Mouse (Mus musculus): ENCODE results near the gene Eif5a2. TPM values are rescaled to one million over a fixed set of nuclear protein-coding genes. Genes with fewer than 3 reads are reported as not detected.

The Eif5a2 gene
- polyA plus RNA-seq, 1 experiment, result 44.0 TPM

DNA sequence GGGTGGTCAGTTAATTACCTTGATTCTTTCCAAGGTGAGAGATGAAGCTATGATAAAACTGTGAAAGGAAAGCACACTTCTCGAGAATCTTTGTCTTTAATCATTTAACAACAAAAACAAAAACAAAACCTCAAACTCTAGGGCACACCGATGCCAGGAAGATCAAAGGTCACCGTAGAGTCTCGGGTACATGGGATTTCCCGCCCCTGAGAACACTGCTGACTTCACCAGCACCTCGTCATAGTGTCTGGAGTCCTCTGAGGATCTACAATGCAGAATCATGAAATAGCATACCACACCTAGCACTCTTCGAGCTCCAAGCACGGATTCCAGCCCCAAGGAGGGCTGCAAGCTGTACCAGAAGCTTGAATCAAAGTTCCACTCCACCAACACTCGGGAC is 565 bp upstream of the Eif5a2 start:
- TF ChIP-seq POLR2A (IDR thresholded peaks at IDR 0.05; ENCODE audit: borderline replicate concordance, insufficient read depth, low read length), result no peak
- no peak for TF ChIP-seq CTCF (IDR thresholded peaks at IDR 0.05; ENCODE audit: borderline replicate concordance, insufficient read depth, low read depth, low read length)

DNA sequence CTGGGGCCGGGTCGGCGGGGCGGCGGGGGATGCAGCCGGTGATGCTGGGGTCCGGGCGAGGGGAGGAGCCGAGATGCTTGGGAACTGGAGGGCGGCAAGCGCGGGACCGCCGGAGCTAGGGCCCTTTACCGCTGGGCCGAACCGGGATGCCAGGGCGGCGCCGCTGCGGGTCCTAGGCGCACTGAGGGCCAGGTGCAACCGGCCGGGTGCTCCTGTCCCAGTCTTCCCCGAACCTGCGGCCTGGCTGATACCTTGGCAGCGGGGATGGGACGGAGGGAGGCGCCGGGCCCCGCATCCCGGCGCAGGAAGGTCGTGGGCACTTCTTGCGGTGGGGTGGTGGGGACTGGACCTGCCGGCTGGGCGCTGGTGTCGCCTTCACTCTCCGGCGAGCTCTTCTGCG is 346 bp downstream of the Eif5a2 start:
- DNase-seq, result no peak
- H3K4me1 ChIP-seq (ENCODE audit: control insufficient read depth, insufficient read depth, low read length), result no peaks in the 10 kb centered on the region
- H3K27ac ChIP-seq (ENCODE audit: insufficient read depth, low read length), result no peak overlapping the region
- WGBS, result under 1% methylated on average over 41 of the region's 41 CpGs
- peak overlapping the region; percentile 60 for H3K4me3 ChIP-seq (replicated peaks; ENCODE audit: insufficient read depth, low read depth, low read length)
- H3K27me3 ChIP-seq (ENCODE audit: control insufficient read depth, insufficient read depth, low read length), result no peaks in the 10 kb centered on the region
- no peak for TF ChIP-seq POLR2A (IDR thresholded peaks at IDR 0.05; ENCODE audit: borderline replicate concordance, insufficient read depth, low read length)
- no peak for TF ChIP-seq CTCF (IDR thresholded peaks at IDR 0.05; ENCODE audit: borderline replicate concordance, insufficient read depth, low read depth, low read length)

More for the DNA sequence above, 565 bp upstream of the Eif5a2 start:
- Histone ChIP-seq H3K4me3 (replicated peaks; ENCODE audit: insufficient read depth, low read depth, low read length) (peak overlapping the region; percentile 40), H3K27me3 (ENCODE audit: control insufficient read depth, insufficient read depth, low read length) (no peaks in the 10 kb centered on the region), H3K4me1 (ENCODE audit: control insufficient read depth, insufficient read depth, low read length) (no peaks in the 10 kb centered on the region), H3K27ac (ENCODE audit: insufficient read depth, low read length) (no peak overlapping the region)
- 73% methylated on average over 9 of the region's 9 CpGs for WGBS
- DNase-seq, result no peak

DNA sequence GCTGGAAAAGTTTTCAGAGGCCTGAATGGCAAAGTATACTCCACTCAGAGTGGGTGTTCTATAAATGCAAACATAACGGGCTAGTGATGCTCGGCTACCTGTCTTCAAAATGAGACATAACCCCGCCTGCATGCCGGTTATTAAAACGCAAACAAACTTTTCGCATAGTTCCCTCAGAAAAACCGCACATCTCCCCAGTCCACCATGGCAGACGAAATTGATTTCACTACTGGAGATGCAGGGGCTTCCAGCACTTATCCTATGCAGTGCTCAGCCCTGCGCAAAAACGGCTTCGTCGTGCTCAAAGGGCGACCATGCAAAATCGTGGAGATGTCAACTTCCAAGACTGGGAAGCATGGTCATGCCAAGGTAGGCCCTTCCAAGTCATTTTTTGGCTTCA is 772 bp downstream of the Eif5a2 start:
- H3K4me3 ChIP-seq (replicated peaks; ENCODE audit: insufficient read depth, low read depth, low read length), result peak overlapping the region; percentile 60
- H3K27me3 ChIP-seq (ENCODE audit: control insufficient read depth, insufficient read depth, low read length), result no peaks in the 10 kb centered on the region
- DNase-seq, result no peak
- TF ChIP-seq POLR2A (IDR thresholded peaks at IDR 0.05; ENCODE audit: borderline replicate concordance, insufficient read depth, low read length) (no peak), CTCF (IDR thresholded peaks at IDR 0.05; ENCODE audit: borderline replicate concordance, insufficient read depth, low read depth, low read length) (no peak)
- H3K4me1 ChIP-seq (ENCODE audit: control insufficient read depth, insufficient read depth, low read length), result no peaks in the 10 kb centered on the region
- no peak overlapping the region for H3K27ac ChIP-seq (ENCODE audit: insufficient read depth, low read length)
- WGBS, result 14% methylated on average over 14 of the region's 14 CpGs

DNA sequence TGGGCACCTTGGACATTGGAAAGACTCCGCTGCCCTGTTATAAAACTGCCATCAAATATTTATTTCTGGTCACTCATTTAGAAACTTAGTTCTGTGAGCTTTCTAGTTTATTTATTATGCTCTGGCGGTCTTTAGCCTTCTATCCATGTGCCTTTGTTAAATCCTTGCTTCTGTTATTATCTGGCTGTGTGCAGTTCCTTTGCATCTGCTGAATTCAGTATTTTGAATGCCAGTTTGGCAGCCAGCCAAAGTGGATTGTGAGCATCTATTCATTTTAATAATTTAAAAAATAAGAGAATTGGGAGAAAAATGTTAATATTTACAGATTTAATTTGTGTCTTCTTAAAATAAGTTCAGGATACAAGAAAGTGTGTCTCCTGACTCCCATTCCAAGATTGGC is 3.1 kb downstream of the Eif5a2 start:
- Histone ChIP-seq H3K4me3 (replicated peaks; ENCODE audit: insufficient read depth, low read depth, low read length) (no peak overlapping the region), H3K27ac (ENCODE audit: insufficient read depth, low read length) (no peak overlapping the region), H3K27me3 (ENCODE audit: control insufficient read depth, insufficient read depth, low read length) (no peaks in the 10 kb centered on the region), H3K4me1 (ENCODE audit: control insufficient read depth, insufficient read depth, low read length) (no peaks in the 10 kb centered on the region)
- no peak for TF ChIP-seq CTCF (IDR thresholded peaks at IDR 0.05; ENCODE audit: borderline replicate concordance, insufficient read depth, low read depth, low read length)
- no peak for TF ChIP-seq POLR2A (IDR thresholded peaks at IDR 0.05; ENCODE audit: borderline replicate concordance, insufficient read depth, low read length)
- DNase-seq, result no peak
- WGBS, result 75% methylated on average over 2 of the region's 2 CpGs

DNA sequence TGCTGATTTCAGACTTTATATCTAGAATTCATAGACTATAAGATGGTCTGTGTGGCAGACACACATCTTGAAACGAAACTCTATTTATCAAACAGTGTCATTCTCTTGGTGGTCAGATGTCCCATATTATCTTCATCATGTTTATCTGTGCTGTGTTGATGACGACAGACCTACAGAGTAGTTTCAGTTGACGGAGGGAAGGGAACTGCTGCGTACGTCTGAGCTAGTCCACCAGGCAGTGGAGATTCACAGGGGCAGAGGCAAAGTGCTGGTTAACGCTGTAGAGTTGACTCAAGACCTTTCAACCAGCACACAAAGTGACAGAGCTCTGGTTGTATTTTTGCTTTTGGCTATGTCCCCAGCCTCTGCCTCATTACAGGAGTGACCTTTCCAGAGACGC is 13.8 kb downstream of the Eif5a2 start:
- 90% methylated on average over 7 of the region's 7 CpGs for WGBS
- H3K4me1 ChIP-seq (ENCODE audit: control insufficient read depth, insufficient read depth, low read length), result no peaks in the 10 kb centered on the region
- no peak overlapping the region for H3K27ac ChIP-seq (ENCODE audit: insufficient read depth, low read length)
- no peak for DNase-seq
- no peaks in the 10 kb centered on the region for H3K27me3 ChIP-seq (ENCODE audit: control insufficient read depth, insufficient read depth, low read length)
- TF ChIP-seq POLR2A (IDR thresholded peaks at IDR 0.05; ENCODE audit: borderline replicate concordance, insufficient read depth, low read length) (no peak), CTCF (IDR thresholded peaks at IDR 0.05; ENCODE audit: borderline replicate concordance, insufficient read depth, low read depth, low read length) (no peak)
- H3K4me3 ChIP-seq (replicated peaks; ENCODE audit: insufficient read depth, low read depth, low read length), result no peak overlapping the region

DNA sequence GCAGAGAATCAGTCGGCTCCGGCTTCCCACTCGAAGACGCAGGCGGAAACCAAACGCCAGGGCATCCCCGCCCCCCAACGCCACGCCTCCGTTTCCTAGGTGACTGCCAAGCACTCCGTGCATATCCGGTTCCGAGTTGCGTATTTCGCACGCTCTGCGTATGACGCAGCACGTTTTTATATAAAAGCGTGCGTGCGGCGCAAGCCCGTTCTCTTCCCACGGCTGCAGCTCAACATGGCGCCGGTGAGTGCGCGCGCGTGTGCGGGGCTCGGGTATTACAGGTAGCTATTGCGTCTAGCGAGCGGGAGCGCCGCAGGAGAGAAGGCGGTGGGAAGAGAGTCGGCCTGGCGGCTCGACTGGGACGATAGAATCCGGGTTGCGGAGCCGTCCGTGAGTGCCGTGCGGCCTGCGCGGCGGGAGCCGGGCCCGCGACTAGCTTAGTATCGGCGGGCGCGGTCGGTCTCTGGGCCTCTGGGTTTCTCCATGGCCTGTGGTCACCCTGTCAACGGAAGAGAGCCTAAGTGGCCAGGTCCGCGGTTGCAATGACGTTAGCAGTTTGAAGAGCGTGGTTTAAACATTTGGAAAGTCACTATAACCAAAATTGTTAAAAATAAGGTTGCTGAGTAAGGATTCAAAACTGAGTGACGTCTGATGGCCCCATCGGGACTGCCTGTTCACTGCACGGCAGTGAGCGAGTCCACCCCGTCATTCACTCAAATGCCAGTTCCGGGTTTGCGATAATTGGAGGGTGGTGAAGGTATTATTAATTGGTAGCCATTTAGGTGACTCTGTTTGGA is 24.4 kb downstream of the Eif5a2 start, which contains the start of gene Rpl22l1:
Rpl22l1 (plus strand) TSS at position 136 of the 797 bp plus-strand sequence.
- H3K4me1 ChIP-seq (ENCODE audit: control insufficient read depth, insufficient read depth, low read length), result no peaks in the 10 kb centered on the region
- peak; percentile 96 to 97 for DNase-seq
- peak within 1 kb of the TSS; percentile 53; the same call in 1 of the 2 replicates for H3K27ac ChIP-seq (ENCODE audit: insufficient read depth, low read length)
- peak within 1 kb of the TSS; percentile 85 for H3K4me3 ChIP-seq (replicated peaks; ENCODE audit: insufficient read depth, low read depth, low read length)
- H3K27me3 ChIP-seq (ENCODE audit: control insufficient read depth, insufficient read depth, low read length), result no peaks in the 10 kb centered on the region
- WGBS, result under 1% methylated on average over 72 of the region's 72 CpGs
- TF ChIP-seq CTCF (IDR thresholded peaks at IDR 0.05; ENCODE audit: borderline replicate concordance, insufficient read depth, low read depth, low read length) (no peak), POLR2A (IDR thresholded peaks at IDR 0.05; ENCODE audit: borderline replicate concordance, insufficient read depth, low read length) (peak; percentile 99)

DNA sequence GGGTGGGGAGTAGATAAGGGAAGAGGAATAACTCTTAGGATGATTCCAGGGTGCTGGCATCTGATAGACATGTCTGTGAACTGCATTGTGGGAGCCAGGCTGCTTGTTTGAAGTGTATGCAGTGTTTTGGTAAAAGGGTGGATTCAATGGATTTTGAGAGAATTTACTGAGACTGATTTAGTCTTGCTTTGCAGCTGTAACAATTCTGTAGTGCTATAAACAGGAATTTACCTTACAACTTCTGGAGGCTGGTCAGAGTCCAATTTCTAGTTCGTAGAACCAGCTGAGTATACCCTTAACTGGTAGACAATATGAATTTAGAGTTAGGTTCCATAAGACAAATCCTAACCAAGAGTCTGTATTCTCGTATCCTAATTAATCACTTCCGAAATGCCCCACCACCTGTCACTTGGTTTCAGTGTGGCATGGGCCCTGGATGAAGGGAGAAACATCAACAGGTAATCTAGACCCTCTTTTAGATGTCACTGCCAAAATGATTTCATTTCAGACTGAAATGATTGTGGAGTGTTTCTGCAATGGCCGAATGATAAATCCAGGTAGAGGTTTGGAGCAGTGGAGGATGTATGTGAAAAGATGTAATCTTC is 27.1 kb downstream of the Eif5a2 start:
- Histone ChIP-seq H3K27ac (ENCODE audit: insufficient read depth, low read length) (no peak overlapping the region), H3K4me1 (ENCODE audit: control insufficient read depth, insufficient read depth, low read length) (no peaks in the 10 kb centered on the region), H3K4me3 (replicated peaks; ENCODE audit: insufficient read depth, low read depth, low read length) (no peak overlapping the region), H3K27me3 (ENCODE audit: control insufficient read depth, insufficient read depth, low read length) (no peaks in the 10 kb centered on the region)
- TF ChIP-seq POLR2A (IDR thresholded peaks at IDR 0.05; ENCODE audit: borderline replicate concordance, insufficient read depth, low read length), result no peak
- TF ChIP-seq CTCF (IDR thresholded peaks at IDR 0.05; ENCODE audit: borderline replicate concordance, insufficient read depth, low read depth, low read length), result no peak
- DNase-seq, result no peak
- WGBS, result 83% methylated on average over 4 of the region's 4 CpGs

DNA sequence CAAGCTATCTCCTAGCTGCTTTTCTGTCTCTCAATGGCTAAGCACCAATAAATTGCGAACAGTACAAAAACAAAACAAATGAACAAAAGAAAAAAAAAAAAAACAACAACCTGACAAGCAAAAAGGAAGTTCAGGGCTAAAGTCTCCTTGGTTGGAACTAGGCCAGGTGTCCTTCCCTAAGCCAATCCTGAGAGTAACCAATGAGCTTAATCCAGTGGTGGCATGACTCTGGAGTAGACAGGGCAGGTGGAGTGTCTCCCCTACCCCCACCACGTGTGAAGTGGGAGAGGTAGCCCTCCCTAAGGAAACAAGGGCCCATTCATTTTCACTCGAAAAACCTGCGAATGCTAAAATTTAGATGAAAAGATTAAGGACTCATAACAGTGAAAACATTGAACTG is 30.4 kb downstream of the Eif5a2 start:
- 71% methylated on average over 4 of the region's 4 CpGs for WGBS
- no peak for TF ChIP-seq CTCF (IDR thresholded peaks at IDR 0.05; ENCODE audit: borderline replicate concordance, insufficient read depth, low read depth, low read length)
- TF ChIP-seq POLR2A (IDR thresholded peaks at IDR 0.05; ENCODE audit: borderline replicate concordance, insufficient read depth, low read length), result no peak
- H3K27me3 ChIP-seq (ENCODE audit: control insufficient read depth, insufficient read depth, low read length), result no peaks in the 10 kb centered on the region
- H3K27ac ChIP-seq (ENCODE audit: insufficient read depth, low read length), result no peak overlapping the region
- DNase-seq, result no peak
- H3K4me3 ChIP-seq (replicated peaks; ENCODE audit: insufficient read depth, low read depth, low read length), result no peak overlapping the region
- no peaks in the 10 kb centered on the region for H3K4me1 ChIP-seq (ENCODE audit: control insufficient read depth, insufficient read depth, low read length)
